In the genomic region with DNA sequence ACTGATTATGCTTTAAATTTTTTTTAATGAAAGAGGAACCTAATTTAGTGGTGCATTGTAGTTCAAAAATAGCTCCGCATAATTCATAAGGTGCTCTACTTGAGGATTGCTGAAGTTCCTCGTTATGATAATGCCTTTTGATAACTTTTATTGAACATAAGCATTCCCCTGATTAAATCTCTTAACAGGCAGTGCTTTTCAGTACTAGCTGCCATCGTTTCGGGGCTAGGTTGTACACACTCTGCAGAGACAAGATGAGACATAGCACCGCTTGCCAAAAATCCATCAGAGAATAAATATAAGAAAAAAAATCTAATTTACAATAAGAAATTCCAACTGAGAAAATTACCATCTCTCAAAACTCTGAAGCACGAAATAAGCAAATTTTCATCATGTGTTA, we compare ENCODE assay signal across 29 mouse cellular contexts.
"Had no signal": no experiment of that assay in that cellular context is flagged by ENCODE, and none has a peak within 500 bp of the region (broad histone marks: within the 10 kb centered on the region; RNA-seq: fewer than 3 reads in every experiment).

No protein-coding gene starts in this region.

- H3K27me3 ChIP-seq: heart, embryonic 12.5 days; heart, embryonic 15.5 days; hindbrain, embryonic 12.5 days; intestine, embryonic 15.5 days; kidney, embryonic 15.5 days; limb, embryonic 12.5 days; liver, embryonic 13.5 days; liver, embryonic 15.5 days had no signal

- H3K4me1 ChIP-seq: heart, embryonic 15.5 days; hindbrain, embryonic 12.5 days; intestine, embryonic 15.5 days; kidney, embryonic 15.5 days; limb, embryonic 12.5 days; liver, embryonic 13.5 days; liver, embryonic 15.5 days had no signal

- H3K4me3 ChIP-seq: gastrocnemius, adult 2 months; heart, embryonic 10.5 days; heart, embryonic 12.5 days; heart, embryonic 15.5 days; hindbrain, embryonic 10.5 days; hindbrain, embryonic 12.5 days; intestine, embryonic 15.5 days; kidney, embryonic 15.5 days; limb, embryonic 10.5 days; limb, embryonic 12.5 days; liver, embryonic 13.5 days; liver, embryonic 15.5 days had no signal

- H3K9ac ChIP-seq: heart, embryonic 12.5 days; heart, embryonic 15.5 days; hindbrain, embryonic 12.5 days; hindbrain, embryonic 14.5 days; intestine, embryonic 15.5 days; kidney, embryonic 15.5 days; limb, embryonic 12.5 days; liver, embryonic 13.5 days; liver, embryonic 15.5 days; liver, postnatal 0 days had no signal

- H3K27ac ChIP-seq: gastrocnemius, adult 2 months; heart, embryonic 10.5 days; heart, embryonic 15.5 days; hindbrain, embryonic 10.5 days; hindbrain, embryonic 12.5 days; hindbrain, embryonic 14.5 days; intestine, embryonic 15.5 days; kidney, embryonic 15.5 days; kidney, postnatal 0 days; limb, embryonic 10.5 days; limb, embryonic 12.5 days; liver, embryonic 13.5 days; liver, embryonic 15.5 days had no signal

- H3K36me3 ChIP-seq: heart, embryonic 10.5 days; heart, embryonic 12.5 days; heart, embryonic 15.5 days; hindbrain, embryonic 10.5 days; hindbrain, embryonic 12.5 days; intestine, embryonic 15.5 days; kidney, embryonic 15.5 days; limb, embryonic 10.5 days; limb, embryonic 12.5 days; liver, embryonic 13.5 days; liver, embryonic 15.5 days had no signal

- H3K9me3 ChIP-seq: heart, embryonic 10.5 days; heart, embryonic 12.5 days; heart, embryonic 15.5 days; hindbrain, embryonic 10.5 days; hindbrain, embryonic 12.5 days; intestine, embryonic 15.5 days; kidney, embryonic 15.5 days; limb, embryonic 10.5 days; limb, embryonic 12.5 days; liver, embryonic 13.5 days; liver, embryonic 15.5 days had no signal

- H3K4me2 ChIP-seq: heart, embryonic 12.5 days; hindbrain, embryonic 12.5 days; hindbrain, embryonic 14.5 days; intestine, embryonic 15.5 days; kidney, embryonic 15.5 days; limb, embryonic 12.5 days; liver, embryonic 11.5 days; liver, embryonic 13.5 days; liver, embryonic 15.5 days had no signal

- ATAC-seq: hindbrain, embryonic 16.5 days; inflammation-experienced regulatory T-cells, adult 6 months; intestine, embryonic 15.5 days; liver, postnatal 0 days had no signal

- DNase-seq: gastrocnemius, adult 2 months; gastrocnemius, postnatal 10 days; gastrocnemius, postnatal 25 days; heart, adult 18-20 months; heart, postnatal 4 days; kidney, adult 11 months; kidney, adult 2 months; kidney, adult 9 months; kidney, postnatal 14 days; kidney, postnatal 36 days; layer of hippocampus, adult 9-11 months; liver; liver, embryonic 13.5 days; liver, postnatal 0 days had no signal
